In genomic region chr5:119674606-119675330, GRCm38 (mm10) we compare ENCODE assay signal across 11 mouse cellular contexts. TPM values are rescaled to one million over a fixed set of nuclear protein-coding genes. Genes with fewer than 3 reads are reported as not detected.
DNase-seq lines count a peak whose midpoint lies in the region; ATAC-seq and TF ChIP-seq lines count a peak whose summit lies in the region.
"Had no signal": no experiment of that assay in that cellular context is flagged by ENCODE, and none has a peak within 500 bp of the region (broad histone marks: within the 10 kb centered on the region; RNA-seq: fewer than 3 reads in every experiment).

No protein-coding gene starts in this region.

- peak; percentile 46 for DNase-seq in hindbrain, embryonic 11.5 days (ENCODE audit: low spot score)
- DNase-seq in embryonic facial prominence, embryonic 10.5 days (ENCODE audit: low spot score): no peak
- DNase-seq in cerebellum, postnatal 4 days (ENCODE audit: low spot score in 2 of 2): no peak
- DNase-seq in spleen, postnatal 36 days (ENCODE audit: low spot score in 2 of 2): no peak
- no peak for DNase-seq in layer of hippocampus, adult 8-10 months (ENCODE audit: low spot score in 2 of 2)

- TF ChIP-seq CTCF in ES-Bruce4 (IDR thresholded peaks at IDR 0.05; ENCODE audit: low read depth, low read length): no peak

- H3K36me3 ChIP-seq in hindbrain, embryonic 11.5 days (ENCODE audit: control insufficient read depth, insufficient read depth, low read length): no peaks in the 10 kb centered on the region
- no peaks in the 10 kb centered on the region for H3K36me3 ChIP-seq in hindbrain, embryonic 12.5 days
- H3K36me3 ChIP-seq in ES-Bruce4 (ENCODE audit: control insufficient read depth, insufficient read depth, low read length, poor library complexity, severe bottlenecking): peaks cover 47% of the 10 kb centered on the region
- peaks cover 38% of the 10 kb centered on the region for H3K36me3 ChIP-seq in embryonic facial prominence, embryonic 10.5 days (replicated peaks)
- no peaks in the 10 kb centered on the region; the same call in 1 of the 2 replicates for H3K36me3 ChIP-seq in liver, embryonic 12.5 days

- H3K9me3 ChIP-seq in hindbrain, embryonic 11.5 days (ENCODE audit: control insufficient read depth, low read length): no peaks in the 10 kb centered on the region
- H3K9me3 ChIP-seq in hindbrain, embryonic 12.5 days (replicated peaks): no peaks in the 10 kb centered on the region
- H3K9me3 ChIP-seq in ES-Bruce4 (replicated peaks; ENCODE audit: control insufficient read depth, insufficient read depth, low read length, poor library complexity, severe bottlenecking): no peaks in the 10 kb centered on the region
- H3K9me3 ChIP-seq in embryonic facial prominence, embryonic 10.5 days: no peaks in the 10 kb centered on the region
- H3K9me3 ChIP-seq in liver, embryonic 12.5 days (replicated peaks): no peaks in the 10 kb centered on the region

- H3K27me3 ChIP-seq in hindbrain, embryonic 11.5 days (ENCODE audit: control insufficient read depth, insufficient read depth, low read length): peaks cover 93% of the 10 kb centered on the region
- H3K27me3 ChIP-seq in hindbrain, embryonic 12.5 days: peaks cover 91% of the 10 kb centered on the region
- H3K27me3 ChIP-seq in ES-Bruce4 (ENCODE audit: control insufficient read depth, insufficient read depth, low read length, poor library complexity, severe bottlenecking): no peaks in the 10 kb centered on the region; the same call in 1 of the 2 replicates
- H3K27me3 ChIP-seq in embryonic facial prominence, embryonic 10.5 days (replicated peaks; ENCODE audit: low read depth, poor library complexity, severe bottlenecking): peaks cover 99% of the 10 kb centered on the region
- peaks cover 95% of the 10 kb centered on the region for H3K27me3 ChIP-seq in liver, embryonic 12.5 days (replicated peaks)

- H3K27ac ChIP-seq in hindbrain, embryonic 11.5 days (ENCODE audit: low read depth, low read length): no peak overlapping the region
- H3K27ac ChIP-seq in hindbrain, embryonic 12.5 days: no peak overlapping the region
- no peak overlapping the region for H3K27ac ChIP-seq in ES-Bruce4 (ENCODE audit: insufficient read depth, low read length)
- H3K27ac ChIP-seq in embryonic facial prominence, embryonic 10.5 days (replicated peaks): peak overlapping the region; percentile 93
- no peak overlapping the region for H3K27ac ChIP-seq in liver, embryonic 12.5 days
- H3K27ac ChIP-seq: macrophage had no signal

- no peak for TF ChIP-seq POLR2A in ES-Bruce4 (IDR thresholded peaks at IDR 0.05; ENCODE audit: insufficient read depth, low read length)

- peaks cover 4% of the 10 kb centered on the region; the same call in 1 of the 2 replicates for H3K4me1 ChIP-seq in hindbrain, embryonic 11.5 days (replicated peaks; ENCODE audit: control insufficient read depth, insufficient read depth, low read length)
- peaks cover 9% of the 10 kb centered on the region for H3K4me1 ChIP-seq in hindbrain, embryonic 12.5 days
- peaks cover 4% of the 10 kb centered on the region for H3K4me1 ChIP-seq in ES-Bruce4 (ENCODE audit: control insufficient read depth, insufficient read depth, low read length)
- peaks cover 46% of the 10 kb centered on the region for H3K4me1 ChIP-seq in embryonic facial prominence, embryonic 10.5 days
- H3K4me1 ChIP-seq in liver, embryonic 12.5 days: 0 out of 2 replicates have a peak, but pooled peaks cover under 1% of the 10 kb centered on the region

- no peak overlapping the region for H3K9ac ChIP-seq in hindbrain, embryonic 11.5 days (ENCODE audit: low read depth, low read length)
- H3K9ac ChIP-seq in hindbrain, embryonic 12.5 days: no peak overlapping the region
- H3K9ac ChIP-seq in ES-Bruce4 (ENCODE audit: low read depth, poor library complexity, severe bottlenecking): peak overlapping the region; percentile 43
- peak overlapping the region; percentile 51; the same call in 1 of the 2 replicates for H3K9ac ChIP-seq in liver, embryonic 12.5 days

- no peak for TF ChIP-seq EP300 in ES-Bruce4 (IDR thresholded peaks at IDR 0.05; ENCODE audit: insufficient read depth, low read depth, low read length)

- no peak overlapping the region for H3K4me3 ChIP-seq in hindbrain, embryonic 11.5 days (ENCODE audit: low read depth, low read length)
- no peak overlapping the region for H3K4me3 ChIP-seq in hindbrain, embryonic 12.5 days
- no peak overlapping the region for H3K4me3 ChIP-seq in ES-Bruce4 (ENCODE audit: low read depth, low read length)
- H3K4me3 ChIP-seq in embryonic facial prominence, embryonic 10.5 days: peak overlapping the region; percentile 69
- H3K4me3 ChIP-seq in liver, embryonic 12.5 days: peak overlapping the region; percentile 49

- WGBS in hindbrain, embryonic 11.5 days: 4% methylated on average over 12 of the region's 12 CpGs
- WGBS in hindbrain, embryonic 12.5 days: 4% methylated on average over 12 of the region's 12 CpGs
- 7% methylated on average over 12 of the region's 12 CpGs for WGBS in embryonic facial prominence, embryonic 10.5 days
- 34% methylated on average over 12 of the region's 12 CpGs for WGBS in liver, embryonic 12.5 days (ENCODE audit: insufficient replicate concordance)

- H3K4me2 ChIP-seq in hindbrain, embryonic 11.5 days (replicated peaks; ENCODE audit: low read depth, low read length): no peak overlapping the region
- H3K4me2 ChIP-seq in hindbrain, embryonic 12.5 days (replicated peaks): no peak overlapping the region
- peak overlapping the region; percentile 43 for H3K4me2 ChIP-seq in liver, embryonic 12.5 days

- ATAC-seq in hindbrain, embryonic 11.5 days (ENCODE audit: low FRiP score): no peak
- no peak for ATAC-seq in hindbrain, embryonic 12.5 days (ENCODE audit: low FRiP score)
- no peak for ATAC-seq in liver, embryonic 12.5 days
- ATAC-seq: inflammation-experienced regulatory T-cells, adult 6 months had no signal

RNA-seq across cellular contexts. Expression of gene Tbx3, which starts 4.3 kb away (rescaled TPM):
- polyA plus RNA-seq in hindbrain, embryonic 11.5 days (2014; fragmentation: Nextera tagmentation; extraction: Ambion mirVana): 5.1 and 9.0 TPM in 2 replicates
- 8.9 and 10.3 TPM in 2 replicates for polyA plus RNA-seq in hindbrain, embryonic 12.5 days (2016; fragmentation: Nextera tagmentation; extraction: Ambion mirVana)
- 29.8 and 30.1 TPM in 2 replicates for polyA plus RNA-seq in ES-Bruce4 (2011; ENCODE audit: insufficient read depth, insufficient read length, low read depth, missing spikeins)
- polyA plus RNA-seq in embryonic facial prominence, embryonic 10.5 days (2016; fragmentation: Nextera tagmentation; extraction: Ambion mirVana): 58.3 and 64.8 TPM in 2 replicates
- 9.3 and 10.7 TPM in 2 replicates for polyA plus RNA-seq in liver, embryonic 12.5 days (2016; fragmentation: Nextera tagmentation; extraction: Ambion mirVana)
- 1 to 10 TPM; 2.2 to 3.4 (median 2.6) TPM for total RNA-seq in layer of hippocampus, adult 8-10 months (2022)
- total RNA-seq: MEL had no signal
- polyA plus RNA-seq: macrophage had no signal

Comparison
In these comparisons a context has a peak if more than half of its experiments do, and no peak if none do; other contexts are left out.
1. H3K4me3 ChIP-seq: peak in embryonic facial prominence, embryonic 10.5 days (single experiment) and liver, embryonic 12.5 days (single experiment); none in hindbrain, embryonic 11.5 days (single experiment), hindbrain, embryonic 12.5 days (single experiment) and ES-Bruce4 (single experiment).
2. H3K9ac ChIP-seq: peak in ES-Bruce4 (single experiment) and liver, embryonic 12.5 days (single experiment); none in hindbrain, embryonic 11.5 days (single experiment) and hindbrain, embryonic 12.5 days (single experiment).